Mouse (Mus musculus) mouse embryonic stem cell (cell line): Measurements from ENCODE around the gene Kcng3.

Experiments
- in situ Hi-C, 2 experiments: fragments of 300-500 bp; cut with MboI; formaldehyde crosslinking; loops; 1 replicate in 1 of 2; 3 replicates in 1 of 2; pipeline ENCODE4 v1.14.3; 2019 to 2020; ENCODE audit warnings: low sequenced_read_pairs in 2 of 2, low pct_unique_long_range_greater_than_20kb in 1 of 2, mixed read lengths in 1 of 2; ENCODE audit not compliant: unreplicated experiment in 1 of 2

Kcng3 gene

DNA sequence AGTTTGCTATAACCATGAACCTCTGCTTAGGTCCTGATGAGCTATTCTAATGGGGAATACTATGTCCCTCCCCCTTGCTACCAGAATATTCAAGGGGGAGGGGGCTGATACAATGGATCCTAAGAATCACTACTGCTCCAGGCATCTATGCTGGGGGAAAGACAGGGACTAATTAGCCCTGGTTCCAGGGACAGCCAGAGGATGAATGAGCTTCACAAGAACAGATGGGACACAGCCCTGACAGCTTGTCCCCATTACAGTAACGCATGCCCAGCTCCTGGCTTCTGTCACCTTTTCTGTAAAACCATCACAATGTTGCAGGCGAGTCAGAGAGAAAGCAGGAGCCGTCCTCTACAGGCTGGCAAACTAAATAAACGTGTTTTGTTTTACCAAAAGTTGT is 66.2 kb downstream of the Kcng3 start:
- in situ Hi-C loops = no loop called here

DNA sequence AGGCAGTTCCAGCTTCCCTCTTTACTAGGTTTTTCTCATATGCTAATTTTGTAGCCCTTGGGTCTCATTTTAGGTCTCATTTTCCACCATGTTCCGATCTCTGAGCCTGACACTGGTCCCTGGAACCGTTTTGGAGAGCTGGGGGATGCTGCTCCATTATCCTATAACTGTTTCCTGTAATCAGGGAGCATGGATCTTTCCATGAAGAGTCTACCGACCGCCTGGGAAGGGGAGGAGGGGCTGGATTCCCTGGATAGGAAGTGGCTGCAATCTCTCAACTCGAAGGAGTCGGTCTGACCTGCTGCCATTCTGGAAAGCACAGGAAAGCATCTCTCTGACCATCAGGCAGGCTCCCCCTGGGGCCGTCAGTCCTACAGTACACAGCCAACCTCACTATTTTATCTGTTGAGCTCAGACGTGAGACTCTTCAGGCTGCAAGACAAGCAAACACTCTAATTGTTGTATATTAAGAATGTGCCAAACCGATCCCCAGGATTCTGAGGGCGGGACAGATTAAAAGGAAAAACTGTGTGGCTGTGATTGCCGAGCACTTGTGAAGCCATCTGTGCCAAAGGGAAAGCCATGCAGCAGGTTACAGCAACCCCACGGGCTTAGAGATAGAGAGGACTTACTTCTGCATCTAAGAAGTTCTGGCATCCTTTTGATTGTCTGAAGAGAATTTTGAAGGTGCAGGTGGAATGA is 67.4 kb downstream of the Kcng3 start:
- in situ Hi-C loops = no loop called here

DNA sequence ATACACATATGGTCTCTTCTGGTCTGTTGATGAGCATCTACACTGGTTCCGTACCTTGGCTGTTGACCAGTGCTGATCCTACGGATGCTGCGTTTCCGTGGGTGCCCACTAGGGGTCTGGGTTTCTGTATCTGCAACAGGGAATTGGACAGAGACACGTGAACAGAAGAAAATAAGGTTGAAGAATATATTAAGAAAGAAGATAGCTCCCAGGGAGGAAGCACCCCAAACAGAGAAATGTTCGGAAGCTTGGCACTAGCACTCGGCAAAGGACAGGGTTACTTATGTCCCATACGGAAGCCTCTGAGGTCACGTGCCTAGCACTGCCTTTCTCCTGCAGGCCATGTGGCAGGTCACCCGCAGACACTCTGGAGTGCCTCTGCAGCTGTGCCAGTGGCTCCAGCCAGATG is 68.0 kb downstream of the Kcng3 start:
- in situ Hi-C loops = no loop called here

DNA sequence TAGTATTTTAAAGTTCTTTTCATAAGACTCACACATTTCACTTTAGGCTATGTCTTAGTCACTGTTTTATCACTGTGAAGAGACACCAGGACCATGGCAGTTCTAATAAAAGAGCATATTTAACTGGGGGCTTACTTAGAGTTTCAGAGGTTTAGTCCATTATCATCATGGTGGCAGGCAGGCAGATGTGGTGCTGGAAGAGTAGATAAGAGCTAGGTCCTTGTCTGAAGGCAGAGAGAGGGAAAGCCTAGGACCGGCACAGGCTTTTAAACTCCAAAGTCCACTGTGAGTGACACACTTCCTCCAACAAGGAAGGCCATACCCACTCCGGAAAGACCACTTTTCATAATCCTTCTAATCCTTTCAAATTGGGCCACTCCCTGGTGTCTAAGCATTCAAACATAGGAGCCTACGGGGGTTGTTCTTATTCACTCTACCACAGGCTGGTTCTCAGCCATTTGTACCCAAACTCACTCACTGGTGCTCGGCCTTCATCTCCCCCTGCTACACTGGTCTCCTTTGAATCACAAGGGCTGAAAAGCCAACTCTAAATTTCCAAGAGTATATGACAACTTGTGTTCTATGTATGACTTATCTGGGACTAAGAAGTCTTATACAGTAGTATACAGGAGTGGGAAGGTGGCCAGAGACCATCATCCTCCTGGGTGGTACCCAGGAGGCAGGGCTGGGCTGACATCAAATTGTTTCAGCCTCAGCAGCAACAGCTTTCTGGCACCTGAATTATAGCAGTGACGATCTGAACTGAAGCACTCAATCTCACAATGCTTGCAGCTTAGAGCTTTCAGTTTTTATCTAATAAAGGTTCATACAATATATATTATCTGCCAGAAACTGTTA is 69.3 kb downstream of the Kcng3 start:
- in situ Hi-C loops = no loop called here

DNA sequence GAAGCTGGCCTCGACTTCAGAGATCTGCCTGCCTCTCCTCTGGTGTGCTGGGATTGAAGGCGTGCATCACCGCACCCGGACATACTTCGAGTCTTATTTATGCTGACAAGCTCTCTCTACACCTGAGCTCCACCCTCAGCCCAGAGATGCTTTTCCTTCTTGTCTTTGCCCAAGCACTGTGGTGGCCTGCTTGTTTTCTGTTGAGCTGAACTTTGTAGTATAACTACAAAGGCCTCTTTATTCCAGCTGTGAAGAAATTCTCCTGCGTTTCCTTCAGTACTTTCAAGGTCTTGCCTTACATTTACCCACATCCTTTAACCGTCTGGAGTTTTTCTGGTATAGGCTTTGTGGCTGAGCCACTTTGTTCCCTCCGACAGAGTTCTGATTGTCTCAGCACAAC is 72.6 kb downstream of the Kcng3 start:
- in situ Hi-C loops = no loop called here

DNA sequence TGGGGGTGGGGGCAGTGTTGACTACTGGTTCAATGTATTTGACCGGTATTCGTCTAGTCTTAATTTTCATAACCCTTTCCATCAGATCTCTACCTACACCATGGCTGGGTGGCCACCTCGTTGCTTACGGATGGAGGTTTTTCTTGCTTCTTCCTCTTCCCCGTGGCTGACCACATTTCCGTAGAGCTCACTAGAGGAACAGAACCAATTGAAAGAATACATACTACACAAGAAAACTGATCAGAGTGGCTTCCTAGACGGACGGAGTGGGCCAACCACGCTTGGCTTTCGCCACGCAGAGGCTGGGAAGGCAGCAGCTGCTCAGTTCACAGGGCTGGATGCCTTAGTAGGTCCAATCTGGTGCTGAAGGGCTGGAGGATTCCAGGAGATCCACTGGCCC is 75.9 kb downstream of the Kcng3 start:
- in situ Hi-C loops = no loop called here

DNA sequence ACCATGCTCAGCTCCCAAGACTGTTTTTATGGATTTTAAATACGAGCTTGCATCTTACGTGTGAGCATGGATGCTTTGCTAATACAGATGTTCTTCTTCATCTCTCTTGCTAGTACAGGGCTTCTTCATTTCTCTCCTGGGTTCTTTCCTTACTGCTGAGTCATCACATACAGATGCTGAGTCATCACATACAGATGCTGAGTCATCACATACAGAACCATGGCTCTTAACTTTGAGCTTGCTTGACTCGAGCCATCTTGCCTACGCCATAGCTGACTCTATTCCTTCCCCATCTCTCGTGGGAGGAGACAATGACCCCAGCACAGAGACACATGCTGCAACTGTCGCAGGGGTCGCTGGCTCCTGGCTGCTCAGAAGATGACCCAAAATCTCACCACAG is 76.7 kb downstream of the Kcng3 start:
- in situ Hi-C loops = no loop called here

DNA sequence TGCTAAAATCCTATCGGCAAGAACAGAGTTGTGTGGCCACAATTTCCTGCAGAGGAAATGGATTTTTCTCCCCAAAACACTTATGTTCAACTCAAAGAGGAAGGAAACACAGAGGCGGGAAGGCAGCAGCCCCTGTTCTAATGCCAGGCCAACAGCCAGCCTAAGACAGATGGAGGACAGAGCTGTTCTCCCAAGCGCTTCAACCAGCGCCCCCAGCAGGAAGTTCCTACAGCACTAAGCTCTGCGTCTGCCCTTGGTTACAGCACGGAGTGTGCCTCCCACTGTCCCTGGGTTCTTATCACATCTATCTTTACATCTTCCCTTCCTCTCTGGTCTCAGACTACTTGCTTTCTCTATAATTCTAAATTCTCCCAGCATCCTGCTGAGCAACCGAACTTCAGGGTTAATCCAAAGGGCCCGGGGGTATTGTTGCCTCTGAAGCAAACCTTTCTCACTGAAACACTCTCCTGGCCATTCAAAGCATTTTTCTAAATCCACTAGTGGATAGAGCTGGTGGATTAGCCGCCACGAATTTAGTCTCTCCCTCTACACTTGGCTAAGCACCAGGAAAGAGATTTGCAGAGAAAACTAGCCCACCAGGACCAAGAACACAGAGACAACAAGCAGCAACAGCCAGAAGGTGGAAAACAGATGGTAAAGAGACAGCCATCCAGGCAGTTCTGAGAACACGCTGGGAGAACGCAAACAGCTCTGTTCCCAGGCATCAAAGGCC is 83.0 kb downstream of the Kcng3 start:
- in situ Hi-C loops = no loop called here

DNA sequence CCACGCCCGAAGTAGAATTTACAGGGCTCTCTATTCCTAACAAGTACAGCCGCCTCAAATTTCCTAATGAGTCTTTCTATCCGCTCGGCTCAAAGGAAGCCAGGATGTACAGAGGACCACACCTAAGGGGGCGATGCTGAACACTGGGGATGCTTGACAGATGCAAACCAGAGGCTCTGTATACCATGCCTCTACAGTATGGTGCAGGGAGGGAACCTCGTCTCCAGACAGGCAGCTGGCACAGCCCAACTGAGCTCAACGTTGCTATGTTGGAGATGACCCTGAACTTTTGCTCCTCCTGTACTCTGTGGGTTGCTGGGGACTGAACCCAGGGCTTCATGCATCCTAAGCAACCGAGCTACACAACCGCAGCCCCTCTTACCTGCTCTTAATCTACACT is 84.5 kb downstream of the Kcng3 start:
- in situ Hi-C loops = no loop called here

DNA sequence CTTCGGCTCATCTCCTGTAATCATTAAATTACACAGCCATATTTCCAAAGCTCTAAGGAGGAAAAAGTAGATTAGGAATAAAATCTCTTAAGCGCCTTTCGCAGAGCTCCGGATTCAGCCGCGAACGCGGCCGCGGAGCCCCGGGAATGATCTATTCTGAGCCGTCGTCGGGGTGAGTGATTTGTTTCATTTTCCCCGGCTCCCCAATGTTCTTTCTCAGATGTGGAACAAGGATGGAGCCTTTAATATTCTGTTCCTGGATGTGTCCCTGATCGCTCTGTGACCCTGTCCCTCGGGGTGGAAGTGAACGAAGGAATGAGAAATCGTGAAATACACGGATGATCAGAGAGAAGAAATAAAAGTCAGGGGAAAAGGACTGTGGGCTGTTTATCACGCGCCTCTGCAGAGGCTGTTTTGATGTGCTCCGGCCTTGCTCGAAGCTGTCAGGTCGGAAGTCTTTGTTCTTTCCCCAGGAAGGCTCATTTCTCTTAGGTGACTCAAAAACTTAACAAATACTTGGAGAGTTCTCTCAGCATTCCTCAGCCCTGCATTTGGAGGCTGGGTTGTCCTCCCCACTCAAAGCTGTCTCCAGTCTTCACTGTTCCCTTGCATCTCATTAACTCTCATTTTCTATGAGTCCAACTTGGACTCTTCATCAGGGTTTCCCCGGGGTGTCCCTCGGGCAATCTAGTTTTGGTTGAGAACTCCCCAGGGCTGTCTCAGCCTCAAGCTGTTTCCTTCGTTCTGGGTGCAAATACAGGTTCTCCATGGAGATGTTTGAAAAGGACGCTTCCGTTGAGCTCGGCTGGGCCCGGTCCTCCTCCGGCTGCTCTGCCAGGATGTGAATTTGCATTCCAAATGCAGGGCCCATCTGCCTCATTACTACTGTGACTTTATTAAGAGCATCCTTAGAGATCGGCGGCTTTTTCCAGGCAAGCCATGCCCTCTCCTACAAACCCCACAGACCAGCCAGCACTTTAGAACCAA is 85.6 kb downstream of the Kcng3 start:
- in situ Hi-C loops = no loop called here

DNA sequence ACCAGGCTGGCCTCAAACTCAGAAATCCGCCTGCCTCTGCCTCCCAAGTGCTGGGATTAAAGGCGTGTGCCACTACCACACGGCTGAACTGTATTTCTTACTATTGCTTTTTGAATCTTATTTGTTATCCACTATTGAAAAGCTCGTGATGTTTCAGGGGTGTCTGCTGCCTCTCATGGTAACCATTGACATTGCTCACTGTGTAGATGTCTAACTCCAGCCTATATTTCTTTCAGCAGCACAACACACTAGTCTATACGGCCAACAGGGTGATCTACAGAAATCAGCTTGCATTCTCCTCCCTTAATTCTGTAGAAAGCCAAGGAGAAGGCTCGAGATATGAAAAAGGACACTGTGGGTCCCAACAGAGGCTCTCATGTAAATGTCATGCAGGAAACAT is 86.4 kb downstream of the Kcng3 start:
- in situ Hi-C loops = no loop called here

DNA sequence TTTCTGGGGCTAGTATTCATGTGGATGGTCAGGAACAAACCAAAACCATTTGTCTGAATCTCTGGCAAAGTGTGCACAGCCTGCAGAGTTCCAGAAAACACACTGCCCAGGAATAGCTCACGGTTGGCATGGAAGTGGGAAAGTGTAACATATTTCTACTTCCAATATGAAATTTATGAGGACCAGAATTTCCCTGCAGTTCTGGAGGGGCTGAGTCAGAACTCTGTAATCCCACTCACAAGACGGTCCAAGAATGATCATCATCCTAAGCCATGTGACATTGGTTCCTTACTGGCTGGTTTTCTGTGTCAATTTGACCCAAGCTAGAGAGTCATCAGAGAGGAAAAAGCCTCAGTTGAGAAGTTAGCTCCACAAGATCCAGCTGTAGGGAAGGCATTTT is 89.3 kb downstream of the Kcng3 start:
- in situ Hi-C loops = no loop called here

DNA sequence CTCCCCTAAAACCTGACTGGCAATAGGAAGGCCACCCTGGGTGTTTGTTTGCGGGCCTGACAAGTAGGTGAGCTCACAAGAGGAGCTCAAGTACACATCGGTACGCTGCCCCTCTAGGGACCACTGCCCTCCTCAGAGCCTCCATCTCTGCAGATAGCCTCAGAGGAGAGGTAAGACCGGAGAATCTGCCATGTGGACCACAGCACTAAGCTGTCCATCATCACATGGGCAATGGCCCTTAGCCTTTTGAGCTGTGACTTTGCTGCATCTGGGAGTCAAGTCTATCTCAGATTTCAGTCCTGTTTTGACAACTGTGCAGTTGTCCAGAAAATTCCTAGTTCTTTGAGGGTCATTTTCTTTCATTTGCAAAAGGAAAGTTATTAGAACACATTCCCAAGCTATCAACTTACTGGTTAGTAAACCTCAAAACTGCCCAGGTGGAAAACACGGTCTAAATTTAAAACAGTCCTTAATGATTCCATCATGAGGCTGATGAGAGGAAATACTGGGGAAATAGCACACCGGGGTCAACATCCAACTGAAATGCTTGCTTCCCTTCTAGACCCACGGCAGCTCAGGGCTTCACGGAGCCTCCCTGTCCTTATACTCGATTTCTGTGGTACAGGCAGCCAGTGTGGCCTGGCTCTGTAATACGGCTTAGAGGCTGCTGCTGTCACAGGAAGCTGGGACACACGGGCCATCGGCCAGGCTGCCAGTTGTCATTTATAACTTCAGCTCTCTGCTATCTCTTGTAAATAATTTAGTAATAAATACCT is 92.2 kb downstream of the Kcng3 start:
- in situ Hi-C loops = no loop called here

DNA sequence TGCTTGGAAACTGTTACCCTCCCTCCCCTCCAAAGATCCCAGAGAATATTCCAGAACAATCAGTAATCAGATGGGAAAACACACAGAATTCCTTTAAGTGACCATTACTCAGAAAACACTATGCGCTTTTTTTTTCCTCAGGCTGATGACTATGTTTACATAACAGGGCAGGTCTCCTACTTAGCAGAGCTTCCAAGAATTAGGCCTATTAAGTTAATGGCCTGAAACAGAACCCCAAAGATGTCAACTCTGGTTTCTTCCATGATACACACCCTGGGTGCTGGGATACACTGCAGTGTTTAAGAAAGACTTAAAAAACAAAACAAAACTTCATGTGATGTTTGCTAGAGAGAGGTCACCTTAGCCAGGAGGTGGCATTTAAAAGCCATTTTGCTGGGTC is 93.0 kb downstream of the Kcng3 start:
- in situ Hi-C loops = no loop called here

DNA sequence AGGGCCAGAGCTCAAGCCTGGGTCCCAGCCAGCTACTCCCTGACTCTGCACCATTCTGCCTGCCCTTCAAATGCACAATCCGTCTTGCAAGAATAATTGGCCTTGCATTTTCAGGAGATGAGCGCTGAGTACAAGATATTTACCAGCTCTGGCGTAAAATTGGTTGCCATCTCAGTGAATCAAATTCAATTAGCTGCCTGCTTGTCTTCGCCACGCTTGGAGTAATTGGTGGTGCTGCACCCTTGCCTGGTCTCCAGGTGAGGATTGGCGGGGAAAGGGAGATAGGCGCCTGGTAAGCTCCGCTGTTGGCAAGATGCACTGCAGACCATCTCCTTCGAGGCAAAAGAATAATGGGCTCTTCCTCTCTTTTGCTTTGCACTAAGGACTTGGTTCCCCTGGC is 93.6 kb downstream of the Kcng3 start:
- in situ Hi-C loops = no loop called here
